Mouse (Mus musculus): Measurements from ENCODE around the gene Coq10b. TPM values are rescaled to one million over a fixed set of nuclear protein-coding genes. Genes with fewer than 3 reads are reported as not detected.
"Not testable (repeated sequence)": the region's sequence is repeated elsewhere in the genome, so short reads cannot be mapped to it uniquely, and the experiment has no call there.

Gene Coq10b
- polyA plus RNA-seq (2015; fragmentation: Nextera tagmentation; extraction: Ambion mirVana), result 14.7 and 16.4 TPM in 2 replicates

GRCm38 (mm10) chr1:55052355-55052953 is at the start of gene Coq10b:
Coq10b (plus strand) TSS chr1:55052770.
- WGBS, result under 1% methylated on average over 46 of the region's 46 CpGs
- Histone ChIP-seq H3K9ac (peak within 1 kb of the TSS; percentile 61), H3K27ac (peak within 1 kb of the TSS; percentile 89)

GRCm38 (mm10) chr1:55008313-55008712 is 44.3 kb upstream of the Coq10b start:
- not testable (repeated sequence) for ATAC-seq (replicated peaks; ENCODE audit: low FRiP score); H3K27me3 ChIP-seq; H3K9me3 ChIP-seq (replicated peaks); H3K4me2 ChIP-seq; H3K4me3 ChIP-seq (replicated peaks); H3K9ac ChIP-seq; H3K27ac ChIP-seq; H3K4me1 ChIP-seq
- WGBS, result 86% methylated on average over 2 of the region's 2 CpGs
- H3K36me3 ChIP-seq, result peaks cover 85% of the 10 kb centered on the region

More at GRCm38 (mm10) chr1:55052355-55052953, at the start of gene Coq10b:
- Histone ChIP-seq H3K9me3 (replicated peaks) (no peaks in the 10 kb centered on the region), H3K4me2 (peak within 1 kb of the TSS; percentile 89), H3K27me3 (no peaks in the 10 kb centered on the region), H3K4me1 (peaks cover 8% of the 10 kb centered on the region), H3K36me3 (peaks cover 11% of the 10 kb centered on the region), H3K4me3 (replicated peaks) (peak within 1 kb of the TSS; percentile 91)
- ATAC-seq (replicated peaks; ENCODE audit: low FRiP score), result peak; percentile 100

GRCm38 (mm10) chr1:55012513-55012912 is 40.1 kb upstream of the Coq10b start:
- no peak for ATAC-seq (replicated peaks; ENCODE audit: low FRiP score)
- H3K27ac ChIP-seq, result no peak overlapping the region
- H3K9me3 ChIP-seq (replicated peaks), result no peaks in the 10 kb centered on the region
- WGBS, result 71% methylated on average over 3 of the region's 3 CpGs
- no peak overlapping the region for H3K4me3 ChIP-seq (replicated peaks)
- no peak overlapping the region for H3K9ac ChIP-seq
- no peaks in the 10 kb centered on the region for H3K27me3 ChIP-seq
- H3K36me3 ChIP-seq, result peaks cover 86% of the 10 kb centered on the region
- H3K4me2 ChIP-seq, result no peak overlapping the region
- H3K4me1 ChIP-seq, result no peaks in the 10 kb centered on the region

- H3K4me1 ChIP-seq, result peaks cover 8% of the 10 kb centered on the region
- ATAC-seq (replicated peaks; ENCODE audit: low FRiP score), result no peak
- no peaks in the 10 kb centered on the region for H3K9me3 ChIP-seq (replicated peaks)
- no peak overlapping the region for H3K4me3 ChIP-seq (replicated peaks)
- no peak overlapping the region for H3K4me2 ChIP-seq
- peaks cover 34% of the 10 kb centered on the region for H3K36me3 ChIP-seq
- H3K9ac ChIP-seq, result no peak overlapping the region
- no peak overlapping the region for H3K27ac ChIP-seq
- H3K27me3 ChIP-seq, result no peaks in the 10 kb centered on the region
Measured at GRCm38 (mm10) chr1:55021907-55022306, 30.7 kb upstream of the Coq10b start.

- 7% methylated on average over 10 of the region's 10 CpGs for WGBS
- H3K36me3 ChIP-seq, result peaks cover 9% of the 10 kb centered on the region; the same call in 1 of the 2 replicates
- no peaks in the 10 kb centered on the region for H3K27me3 ChIP-seq
- ATAC-seq (replicated peaks; ENCODE audit: low FRiP score), result no peak
- H3K4me3 ChIP-seq (replicated peaks), result peak overlapping the region; percentile 87
- peak overlapping the region; percentile 71 for H3K4me2 ChIP-seq
- H3K9me3 ChIP-seq (replicated peaks), result no peaks in the 10 kb centered on the region
- peaks cover 8% of the 10 kb centered on the region for H3K4me1 ChIP-seq
- H3K9ac ChIP-seq, result peak overlapping the region; percentile 95
- peak overlapping the region; percentile 91; the same call in 1 of the 2 replicates for H3K27ac ChIP-seq
Measured at GRCm38 (mm10) chr1:55025656-55026430, 26.7 kb upstream of the Coq10b start.

- ATAC-seq (replicated peaks; ENCODE audit: low FRiP score), result peak; percentile 61
- peak overlapping the region; percentile 91 for H3K27ac ChIP-seq
- no peaks in the 10 kb centered on the region for H3K27me3 ChIP-seq
- H3K9ac ChIP-seq, result peak overlapping the region; percentile 95
- peak overlapping the region; percentile 87 for H3K4me3 ChIP-seq (replicated peaks)
- H3K4me2 ChIP-seq, result peak overlapping the region; percentile 71
- WGBS, result under 1% methylated on average over 45 of the region's 55 CpGs
- H3K9me3 ChIP-seq (replicated peaks), result no peaks in the 10 kb centered on the region
- peaks cover 9% of the 10 kb centered on the region; the same call in 1 of the 2 replicates for H3K36me3 ChIP-seq
- H3K4me1 ChIP-seq, result peaks cover 8% of the 10 kb centered on the region
Measured at GRCm38 (mm10) chr1:55026444-55027252, 25.9 kb upstream of the Coq10b start.

GRCm38 (mm10) chr1:55027253-55027801 is 25.2 kb upstream of the Coq10b start, which contains the start of gene Sf3b1:
Sf3b1 (minus strand) TSS chr1:55027481.
- ATAC-seq (replicated peaks; ENCODE audit: low FRiP score), result peak; percentile 99
- 2% methylated on average over 44 of the region's 46 CpGs for WGBS

GRCm38 (mm10) chr1:55027966-55028365 is 24.6 kb upstream of the Coq10b start:
- peak overlapping the region; percentile 71 for H3K4me2 ChIP-seq
- H3K36me3 ChIP-seq, result peaks cover 6% of the 10 kb centered on the region; the same call in 1 of the 2 replicates
- no peak overlapping the region for H3K27ac ChIP-seq
- H3K4me3 ChIP-seq (replicated peaks), result peak overlapping the region; percentile 87
- 88% methylated on average over 1 of the region's 1 CpGs for WGBS
- no peak overlapping the region; the same call in 1 of the 2 replicates for H3K9ac ChIP-seq
- no peak for ATAC-seq (replicated peaks; ENCODE audit: low FRiP score)
- H3K27me3 ChIP-seq, result no peaks in the 10 kb centered on the region
- H3K4me1 ChIP-seq, result peaks cover 8% of the 10 kb centered on the region
- H3K9me3 ChIP-seq (replicated peaks), result no peaks in the 10 kb centered on the region

More at GRCm38 (mm10) chr1:55027253-55027801, 25.2 kb upstream of the Coq10b start, which contains the start of gene Sf3b1:
- H3K27me3 ChIP-seq, result no peaks in the 10 kb centered on the region
- H3K4me2 ChIP-seq, result peak within 1 kb of the TSS; percentile 71
- H3K9me3 ChIP-seq (replicated peaks), result no peaks in the 10 kb centered on the region
- peak within 1 kb of the TSS; percentile 95 for H3K9ac ChIP-seq
- H3K4me3 ChIP-seq (replicated peaks), result peak within 1 kb of the TSS; percentile 87
- H3K4me1 ChIP-seq, result peaks cover 8% of the 10 kb centered on the region
- peaks cover 9% of the 10 kb centered on the region; the same call in 1 of the 2 replicates for H3K36me3 ChIP-seq
- peak within 1 kb of the TSS; percentile 91 for H3K27ac ChIP-seq

- H3K4me3 ChIP-seq (replicated peaks), result no peak overlapping the region
- peaks cover 8% of the 10 kb centered on the region for H3K4me1 ChIP-seq
- H3K36me3 ChIP-seq, result peaks cover 4% of the 10 kb centered on the region; the same call in 1 of the 2 replicates
- H3K27me3 ChIP-seq, result no peaks in the 10 kb centered on the region
- H3K4me2 ChIP-seq, result no peak overlapping the region
- ATAC-seq (replicated peaks; ENCODE audit: low FRiP score), result no peak
- no peaks in the 10 kb centered on the region for H3K9me3 ChIP-seq (replicated peaks)
- WGBS, result 83% methylated on average over 11 of the region's 11 CpGs
- H3K9ac ChIP-seq, result no peak overlapping the region
- H3K27ac ChIP-seq, result no peak overlapping the region
Measured at GRCm38 (mm10) chr1:55028512-55029249, 23.9 kb upstream of the Coq10b start.

- H3K4me3 ChIP-seq (replicated peaks), result no peak overlapping the region
- H3K27ac ChIP-seq, result no peak overlapping the region
- ATAC-seq (replicated peaks; ENCODE audit: low FRiP score), result no peak
- H3K9me3 ChIP-seq (replicated peaks), result no peaks in the 10 kb centered on the region
- no peaks in the 10 kb centered on the region for H3K27me3 ChIP-seq
- 0 out of 2 replicates have a peak, but pooled peaks cover 4% of the 10 kb centered on the region for H3K36me3 ChIP-seq
- WGBS, result 83% methylated on average over 4 of the region's 4 CpGs
- no peak overlapping the region for H3K4me2 ChIP-seq
- H3K4me1 ChIP-seq, result peaks cover 8% of the 10 kb centered on the region
- no peak overlapping the region for H3K9ac ChIP-seq
Measured at GRCm38 (mm10) chr1:55029446-55029845, 23.1 kb upstream of the Coq10b start.

All from kidney, embryonic 15.5 days (tissue).